Mouse (Mus musculus) R1 (cell line): ENCODE measurements at regions not wholly inside any gene's neighbourhood (a gene's known extent, or its start where the extent isn't known, plus 50 kb on each side); places are given as distances from the start of the nearest gene placed in this dataset.

Experiments used
- DNase-seq: peaks from one replicate; pipeline ENCODE4 v3.0.0-alpha.2; 2018; ENCODE audit warnings: low read depth, low spot score

DNA sequence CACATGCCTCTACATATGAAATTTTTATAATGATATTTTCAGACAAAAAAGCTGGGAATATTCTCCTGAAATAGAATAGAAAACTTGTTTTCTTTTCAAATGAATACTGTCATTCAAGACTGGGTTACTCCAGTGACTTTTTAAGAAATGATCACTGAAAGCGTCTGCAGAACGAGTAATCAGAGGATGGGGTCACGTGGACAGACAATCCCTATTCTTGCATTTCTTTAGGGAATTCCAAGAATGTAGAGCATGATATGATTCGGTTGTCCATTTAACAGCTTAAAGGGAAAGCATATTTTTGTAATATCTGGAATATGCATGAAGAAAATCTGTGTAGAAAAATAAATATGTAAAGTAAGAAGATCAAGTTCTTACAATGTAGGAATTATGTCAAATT, 65.6 kb downstream of the 4933402N22Rik start:
- DNase-seq: no peak

DNA sequence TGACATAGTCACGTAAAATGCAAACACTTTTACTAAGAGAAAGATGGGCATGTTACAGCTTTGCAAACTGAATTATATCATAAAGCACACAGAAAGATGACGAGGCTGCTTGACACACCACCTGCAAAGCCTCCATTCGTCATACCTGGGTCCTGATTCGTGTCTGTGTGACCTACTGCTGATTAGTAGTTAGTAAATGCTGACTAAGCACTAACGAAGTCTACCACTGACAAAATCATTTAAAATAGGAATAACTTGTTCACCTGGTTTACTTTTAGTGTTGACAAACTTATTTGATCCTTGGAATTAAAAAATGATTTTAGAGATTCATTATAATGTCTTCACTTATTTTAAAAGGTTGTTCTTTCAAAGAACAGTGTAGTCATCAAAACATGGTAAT, 71.3 kb downstream of the 4933402N22Rik start:
- DNase-seq: no peak

DNA sequence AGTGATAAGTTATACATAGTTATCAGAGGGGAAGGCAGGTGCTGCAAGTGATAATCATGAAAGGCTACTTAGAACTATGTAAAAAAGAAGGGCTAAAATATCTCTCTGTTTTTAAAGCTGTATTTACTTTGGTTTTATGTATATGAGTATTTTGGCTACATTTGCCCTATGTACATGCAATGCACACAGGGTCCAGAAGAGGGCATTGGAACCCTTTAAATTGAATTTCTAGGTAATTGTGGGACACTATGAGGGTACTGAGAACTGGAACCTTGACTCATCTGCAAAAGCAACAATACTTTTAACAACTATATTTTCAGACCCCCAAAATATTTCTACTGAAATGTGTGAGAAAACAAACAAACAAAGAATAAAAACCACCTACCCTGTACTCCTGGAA, 82.9 kb downstream of the 4933402N22Rik start:
- DNase-seq: peak; percentile 19

DNA sequence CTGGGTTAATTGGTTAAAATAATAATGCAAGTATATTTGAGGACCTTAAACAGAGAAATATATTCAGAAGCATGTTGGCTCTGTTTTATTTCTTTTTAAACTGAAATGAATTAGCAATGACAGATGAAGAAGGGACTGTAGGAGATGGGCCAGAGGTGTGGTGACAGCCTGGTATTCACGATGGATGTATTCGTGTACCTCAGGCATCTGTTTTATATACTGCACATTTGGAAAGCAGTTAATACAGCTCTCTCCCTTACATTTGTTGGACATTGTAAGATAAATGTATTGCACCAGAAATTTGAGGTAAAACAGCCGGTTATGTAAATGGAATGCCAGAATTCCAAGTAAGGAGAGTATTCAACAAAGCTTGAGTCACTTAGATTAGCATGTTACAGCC, 88.6 kb downstream of the 4933402N22Rik start:
- DNase-seq: no peak

DNA sequence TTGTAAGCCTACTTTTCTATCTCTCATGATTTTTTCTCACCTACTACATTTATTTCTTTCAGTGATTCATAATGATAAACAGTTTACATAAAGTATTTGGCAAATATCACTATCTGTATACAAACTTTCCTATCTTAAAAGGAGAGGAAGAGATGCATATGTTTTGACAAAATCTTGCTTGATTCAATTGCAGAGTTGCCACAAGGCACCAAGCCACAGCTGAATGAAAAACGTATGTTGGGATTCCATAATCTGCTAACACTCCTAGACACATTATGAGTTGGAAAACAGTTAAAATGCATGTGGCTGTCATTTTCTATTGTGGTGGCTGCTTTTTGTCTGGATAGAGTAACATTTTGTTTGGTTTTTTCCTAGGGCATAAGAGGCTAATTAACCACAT, 98.5 kb downstream of the 4933402N22Rik start:
- DNase-seq: no peak

DNA sequence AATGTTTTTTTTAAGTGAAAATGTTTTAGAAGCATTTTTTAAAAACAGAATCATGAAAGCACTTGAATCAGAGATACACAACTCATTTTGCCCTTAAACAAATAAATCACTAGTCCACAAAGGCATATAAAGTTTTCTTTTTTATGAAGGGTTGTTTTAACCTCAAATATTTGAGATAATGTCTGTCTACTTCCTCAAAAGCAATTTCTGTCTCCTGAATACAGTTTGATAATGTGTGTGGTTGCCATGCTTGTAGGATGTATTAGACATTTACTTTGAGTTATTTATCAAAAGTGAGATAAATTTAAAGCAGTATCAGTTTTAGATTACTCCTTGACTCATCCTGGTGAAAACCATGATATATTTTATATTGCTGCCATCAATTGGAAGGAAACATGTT, 102.6 kb downstream of the 4933402N22Rik start:
- no peak for DNase-seq

DNA sequence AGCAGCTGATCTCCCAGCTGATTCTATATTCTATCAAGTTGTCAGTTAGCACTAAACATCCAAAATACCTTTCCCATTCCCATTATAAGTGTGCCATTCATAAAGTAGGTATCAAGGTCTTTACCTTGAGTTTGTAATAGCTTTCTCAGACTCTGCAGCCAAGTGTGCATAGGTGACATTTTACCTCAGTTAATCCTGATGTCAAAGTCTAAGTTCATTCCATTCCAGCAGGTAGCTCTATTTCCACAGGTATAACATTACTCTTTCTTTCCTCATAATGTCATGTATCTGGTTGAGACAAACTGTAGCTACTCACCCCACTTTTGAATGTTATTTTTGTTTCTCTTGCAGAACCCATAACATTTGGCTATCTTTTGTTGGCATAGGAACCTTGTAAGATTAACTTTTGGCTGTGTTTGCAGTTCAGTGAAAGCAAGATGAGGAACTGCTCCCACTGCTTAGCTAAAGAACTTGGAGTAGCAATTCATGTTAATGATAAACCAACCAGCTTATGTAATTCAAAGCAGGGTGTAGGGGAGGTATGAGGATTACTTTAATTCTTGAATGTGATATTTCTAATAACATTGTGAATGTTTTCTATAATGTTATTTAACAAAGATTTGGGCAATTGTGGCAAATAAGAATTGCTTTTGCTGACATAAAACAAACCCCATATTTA, 107.0 kb downstream of the 4933402N22Rik start:
- no peak for DNase-seq

DNA sequence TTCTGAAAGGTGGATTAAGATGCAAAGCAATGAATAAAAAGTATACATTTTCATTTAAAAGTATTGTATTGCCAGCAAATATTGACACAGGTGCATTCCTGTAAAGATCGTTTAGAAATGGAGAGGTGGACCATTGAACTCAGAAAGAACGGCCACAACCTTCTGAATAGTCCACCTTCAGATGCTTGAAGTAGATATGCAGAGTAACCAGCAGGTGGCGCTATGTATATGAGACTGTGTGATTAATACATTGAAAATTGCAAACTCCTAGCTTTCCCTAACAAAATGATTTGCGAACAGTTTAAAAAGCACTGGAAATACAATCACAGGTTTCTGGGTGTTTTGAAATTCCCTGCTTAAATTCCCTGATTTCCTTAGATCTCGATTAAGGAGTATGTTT, 112.2 kb downstream of the 4933402N22Rik start:
- DNase-seq: peak; percentile 64

DNA sequence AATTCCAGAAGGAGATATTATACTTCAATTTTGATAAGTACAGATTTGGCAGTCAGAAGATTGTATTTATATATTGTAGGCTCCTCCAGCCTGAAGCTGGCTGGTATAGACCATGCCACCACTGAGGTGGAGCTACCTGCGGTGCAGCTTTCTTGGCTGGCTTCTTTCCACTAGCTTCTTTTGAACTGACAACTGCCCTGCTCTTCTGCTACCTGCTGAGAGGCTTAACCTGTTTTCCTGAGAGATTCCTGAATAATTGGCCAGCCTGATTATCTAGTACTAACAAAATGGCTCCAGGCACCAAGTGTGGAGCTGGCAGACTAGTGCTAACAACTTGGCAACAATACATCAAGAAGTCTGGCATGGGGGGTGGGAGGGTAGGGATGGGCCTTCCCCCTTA, 132.0 kb downstream of the 4933402N22Rik start:
- peak; percentile 81 for DNase-seq

DNA sequence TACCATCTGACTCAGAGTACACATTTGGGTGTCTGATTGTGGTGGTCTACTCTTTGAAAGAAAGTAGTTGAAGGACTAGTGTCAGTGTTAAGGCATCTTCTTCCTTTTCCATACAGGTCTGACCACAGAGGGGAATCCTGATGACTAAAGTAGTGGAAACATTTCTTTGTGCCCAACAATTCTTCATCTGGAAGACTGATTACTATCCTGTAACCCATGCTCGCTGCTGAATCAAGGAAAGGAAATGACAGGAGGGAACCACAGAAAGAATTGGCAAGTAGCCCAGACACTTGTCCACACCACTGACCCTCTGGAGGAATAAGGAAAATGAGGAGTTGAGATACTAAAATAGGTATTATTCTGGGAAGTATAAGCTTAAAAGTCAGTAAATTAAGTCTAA, 162.3 kb downstream of the 4933402N22Rik start:
- no peak for DNase-seq

DNA sequence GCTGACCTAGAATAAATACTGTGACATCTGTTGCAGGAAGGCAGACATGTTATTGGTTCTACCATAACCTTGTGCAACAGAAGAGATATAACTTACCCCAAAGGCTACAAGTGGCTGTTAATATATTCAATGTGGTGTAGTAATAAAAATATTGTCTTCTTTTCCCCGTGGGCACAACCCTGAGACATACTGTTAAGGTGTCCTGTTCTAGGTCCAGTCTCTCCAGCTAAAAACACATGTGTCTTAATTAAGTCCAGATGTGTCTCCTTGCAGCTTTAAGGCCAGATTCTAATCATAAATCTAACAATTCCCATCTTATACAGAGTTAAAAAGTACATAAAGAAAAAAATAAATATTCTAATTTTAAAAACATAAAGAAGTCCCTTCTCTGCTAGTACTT, 175.8 kb downstream of the 4933402N22Rik start:
- DNase-seq: no peak

DNA sequence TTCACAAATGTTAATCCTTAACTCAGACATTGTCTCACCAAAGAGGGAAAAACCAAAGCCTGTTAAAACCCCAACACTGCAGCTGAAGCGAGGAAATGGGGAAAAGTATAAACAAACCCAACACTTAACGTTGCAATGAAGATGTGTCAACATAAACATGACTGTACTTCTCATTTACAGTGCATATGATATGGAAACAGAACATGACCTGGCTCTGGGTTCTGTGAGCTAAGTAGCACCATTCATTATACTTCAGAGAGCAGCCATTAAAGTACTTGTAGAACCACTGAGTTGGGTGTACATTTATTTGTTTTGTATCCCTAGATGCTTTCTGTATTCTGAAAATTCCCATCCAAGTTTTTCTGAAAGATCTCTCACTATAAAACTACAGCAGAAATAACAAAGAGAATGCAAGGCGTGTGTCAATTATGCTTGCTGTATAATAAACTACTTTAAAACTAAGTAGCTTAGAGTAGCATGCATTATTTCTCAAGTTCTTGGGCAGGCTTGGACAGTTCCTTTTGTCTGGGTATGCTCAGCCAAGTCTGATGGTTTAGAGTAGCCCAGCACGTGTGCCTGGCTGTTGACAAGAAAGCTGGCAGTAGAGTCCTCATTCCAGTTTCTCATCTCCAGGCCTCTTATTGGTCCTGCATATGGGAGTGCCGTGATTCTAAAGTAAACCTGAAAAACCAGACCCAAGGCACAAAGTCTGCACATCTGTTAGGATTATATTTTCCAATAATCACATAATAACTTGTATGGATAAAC, 198.9 kb downstream of the 4933402N22Rik start:
- DNase-seq: no peak

DNA sequence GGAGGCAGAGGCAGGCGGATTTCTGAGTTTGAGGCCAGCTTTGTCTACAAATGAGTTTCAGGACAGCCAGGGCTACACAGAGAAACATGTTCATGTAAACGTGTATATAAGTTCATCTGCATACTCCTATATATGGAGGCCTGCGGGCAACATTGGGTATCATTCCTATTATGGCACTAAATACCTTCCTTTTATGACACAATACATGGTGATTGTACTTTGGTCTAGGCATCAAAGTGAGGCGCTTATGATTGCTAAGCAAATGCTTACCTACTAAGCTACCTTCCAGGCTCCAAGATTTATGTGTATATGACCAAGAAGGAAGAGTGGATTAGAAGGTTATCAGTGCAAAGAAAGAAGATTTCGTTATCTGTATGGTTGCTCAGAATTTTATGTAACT, 207.1 kb downstream of the 4933402N22Rik start:
- no peak for DNase-seq

DNA sequence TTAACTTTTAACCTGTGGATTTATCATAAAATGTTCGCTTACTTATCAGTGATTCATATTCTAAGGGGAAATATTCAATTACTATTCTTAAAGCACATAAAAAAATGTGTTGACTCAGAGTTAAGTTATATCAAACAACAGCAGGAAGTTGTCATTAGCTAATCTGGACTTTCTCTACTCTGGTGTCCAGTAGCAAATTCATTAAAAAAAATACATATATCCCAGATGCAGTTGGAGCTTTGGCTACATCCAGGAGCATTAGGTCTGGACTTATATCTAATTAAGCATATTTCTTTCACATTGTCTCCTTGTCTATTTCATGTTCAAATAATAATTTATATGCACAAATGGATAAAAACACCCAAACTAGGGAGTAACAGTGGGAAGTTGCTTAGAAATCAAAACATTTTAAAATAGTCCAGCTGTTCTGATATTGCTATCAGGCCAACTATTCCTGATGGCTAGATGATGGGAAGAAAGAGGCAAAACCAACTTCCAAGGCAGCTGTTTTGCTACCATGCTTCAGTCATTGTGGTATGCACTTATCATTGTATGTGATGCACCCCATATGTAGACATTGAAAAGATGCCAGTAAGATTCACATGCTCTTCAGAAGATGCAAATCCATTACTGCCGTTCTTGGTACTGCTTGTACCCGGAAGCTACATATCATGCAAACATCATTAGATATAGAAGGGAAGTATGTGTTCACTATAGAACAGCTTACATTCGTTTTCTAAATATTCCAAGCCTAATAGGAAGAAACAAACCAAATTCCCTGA, 209.8 kb downstream of the 4933402N22Rik start:
- no peak for DNase-seq

DNA sequence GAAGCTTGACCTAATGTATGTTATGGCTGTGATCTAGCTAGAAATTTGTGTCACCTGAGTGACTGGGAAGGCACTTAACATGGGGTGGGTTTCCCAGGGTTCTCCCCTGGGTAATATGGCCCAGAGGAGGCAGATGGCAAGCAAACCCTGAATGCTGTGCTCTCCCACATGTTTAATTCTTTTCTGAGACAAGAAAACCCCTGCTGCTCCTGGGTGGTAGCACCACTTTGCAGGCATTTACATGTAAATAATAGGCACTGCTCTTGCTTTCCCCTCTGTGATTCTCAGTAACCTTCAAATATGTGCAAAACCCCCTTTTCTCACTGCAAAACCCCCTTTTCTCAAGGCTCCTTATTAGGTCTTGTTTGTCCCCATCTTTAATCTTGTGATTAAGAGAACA, 221.1 kb downstream of the 4933402N22Rik start:
- DNase-seq: peak; percentile 88

DNA sequence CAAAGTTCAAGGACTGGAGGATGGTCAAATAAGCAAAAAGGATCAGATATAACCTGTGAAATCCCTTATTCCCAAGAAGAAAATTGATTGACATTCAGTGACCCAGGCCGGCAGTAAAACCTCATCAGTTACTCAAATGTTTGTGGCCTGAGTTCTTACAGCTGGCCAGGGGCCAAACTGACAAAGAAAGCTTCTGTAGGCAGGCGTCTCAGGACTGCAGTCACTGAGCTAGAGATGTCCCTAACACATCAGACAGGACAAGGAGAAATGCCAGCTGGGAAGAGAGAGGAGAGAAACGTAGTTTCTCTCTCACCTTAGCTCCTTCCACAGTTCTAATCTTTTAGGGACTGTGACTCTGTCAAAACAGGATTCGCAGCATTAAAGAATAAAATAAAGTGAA, 229.9 kb upstream of the Sema3d start:
- DNase-seq: no peak

DNA sequence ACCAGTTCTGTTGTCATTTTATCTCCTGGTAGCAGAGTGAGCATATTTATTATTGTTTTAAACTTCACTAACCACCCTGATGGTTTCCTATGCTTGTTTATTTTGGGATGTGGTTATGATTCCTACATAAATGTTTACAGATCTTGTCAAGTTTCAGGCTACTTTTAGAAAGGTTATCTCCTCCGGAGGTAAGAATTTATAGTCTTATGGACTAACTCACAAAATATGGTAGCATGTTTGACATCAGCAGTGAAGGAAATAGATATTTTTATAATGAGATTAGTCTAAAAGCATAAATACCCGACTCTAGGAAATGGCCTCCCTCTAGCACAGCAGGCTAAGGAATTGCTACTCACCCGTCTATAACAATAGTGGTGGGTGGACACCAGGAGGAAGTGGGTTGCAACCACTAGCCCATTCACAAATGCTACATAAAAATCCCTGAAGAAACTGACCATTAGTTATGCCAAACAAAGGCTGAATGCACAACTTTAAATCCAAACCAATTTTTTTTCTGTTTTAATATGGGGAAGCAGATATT, 228.6 kb upstream of the Sema3d start:
- no peak for DNase-seq

DNA sequence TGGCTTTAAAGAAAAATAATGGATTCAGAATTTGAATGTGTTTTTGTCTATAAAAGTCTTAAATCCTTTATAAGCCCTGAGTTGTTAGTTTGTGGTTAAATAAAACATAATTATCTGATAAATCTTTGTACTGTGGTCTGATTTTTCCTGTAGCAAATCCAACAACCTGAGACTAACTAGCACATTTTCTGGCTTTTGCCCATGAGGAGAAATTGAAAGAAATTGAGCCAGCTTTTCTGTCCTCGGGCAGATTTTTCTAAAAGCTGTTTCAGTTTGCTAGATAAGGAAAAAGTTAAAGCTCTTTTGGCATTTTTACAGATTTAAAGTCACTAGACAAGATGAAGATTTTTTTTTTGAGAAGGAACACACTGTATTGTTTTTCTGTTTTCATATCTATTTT, 191.5 kb upstream of the Sema3d start:
- DNase-seq: no peak

DNA sequence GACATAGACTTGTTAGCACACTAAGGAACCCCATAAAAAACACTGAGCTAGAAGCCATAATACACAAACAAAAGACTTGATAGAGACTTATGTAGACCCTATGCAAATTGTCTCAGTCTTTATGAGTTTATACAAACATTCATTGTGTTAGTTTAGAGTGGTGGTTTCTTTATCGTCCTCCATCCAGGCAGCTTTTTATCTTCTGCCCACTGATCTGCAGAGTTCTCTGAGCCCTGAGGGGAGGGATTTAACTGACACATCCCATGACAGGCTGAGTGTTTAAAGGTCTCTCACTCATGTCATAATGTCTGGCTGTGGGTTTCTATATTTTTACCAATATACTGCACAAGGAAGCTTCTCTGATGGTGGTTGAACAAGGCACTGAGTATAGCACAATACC, 175.7 kb upstream of the Sema3d start:
- no peak for DNase-seq

DNA sequence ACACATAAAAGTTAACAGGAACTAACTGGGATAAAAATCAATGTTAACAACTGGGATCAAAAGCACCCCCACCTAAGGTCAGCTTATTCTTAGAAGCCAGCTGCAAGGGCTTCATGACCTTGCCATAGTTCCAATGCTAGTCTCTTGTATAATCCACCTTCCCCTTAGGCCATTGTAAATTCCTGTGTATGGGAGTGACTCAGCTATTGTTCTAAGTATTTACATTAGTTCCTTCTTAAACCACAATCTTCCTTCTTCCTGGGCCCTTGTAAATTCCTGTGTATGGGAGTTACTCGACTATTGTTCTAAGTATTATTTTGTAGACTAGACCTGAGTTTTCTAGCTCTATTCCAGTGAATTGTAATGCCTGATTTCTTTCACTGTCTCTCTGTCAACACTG, 173.6 kb upstream of the Sema3d start:
- peak; percentile 96 for DNase-seq

DNA sequence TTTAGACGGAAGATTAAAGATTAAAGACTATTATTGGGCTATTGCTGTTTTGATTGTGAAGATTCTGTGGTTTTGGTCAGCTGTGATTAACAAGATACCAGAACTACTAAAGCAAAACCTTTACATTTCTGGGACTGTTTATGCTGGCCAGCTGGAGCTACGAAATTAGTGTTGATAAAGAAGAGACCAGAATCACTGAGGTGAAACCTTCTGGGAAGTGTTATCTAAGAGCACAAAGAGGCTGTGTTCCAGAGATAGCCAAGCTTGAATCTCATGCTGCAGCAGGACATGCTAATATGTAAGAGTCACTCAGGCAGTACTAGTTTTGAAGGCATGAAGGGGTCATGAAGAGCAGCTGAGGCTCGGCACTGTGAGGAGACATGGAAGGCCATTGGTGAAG, 169.7 kb upstream of the Sema3d start:
- no peak for DNase-seq

DNA sequence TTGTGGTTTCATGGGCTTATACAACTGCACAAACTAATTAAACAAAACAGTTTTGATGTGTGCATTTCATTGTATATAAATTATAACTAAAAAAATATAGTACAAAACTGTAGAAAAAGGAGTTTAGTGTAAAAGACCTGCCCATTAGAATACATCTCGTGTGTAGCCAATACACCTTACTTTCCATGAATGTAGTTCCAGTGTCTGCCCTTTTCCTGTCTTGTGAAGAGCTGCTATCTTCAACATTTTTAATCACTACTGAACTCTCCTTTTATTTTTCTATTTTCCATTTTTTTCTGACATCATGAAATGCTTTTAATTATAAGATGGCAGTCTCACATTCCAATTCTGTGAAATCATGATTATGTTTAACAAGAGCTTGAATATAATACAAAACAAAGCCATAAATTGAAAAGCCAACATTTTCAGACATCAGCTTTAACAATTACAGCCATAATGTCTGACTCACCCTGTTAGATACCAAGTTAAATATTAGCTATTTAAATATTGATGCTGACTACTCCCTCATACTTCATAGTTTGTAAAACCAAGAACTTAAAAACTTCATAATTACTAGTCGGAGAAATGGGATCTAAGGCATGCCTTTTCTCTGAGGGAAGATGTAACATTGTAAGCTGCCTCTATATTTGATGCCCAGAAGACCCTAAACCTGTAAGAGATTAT, 163.6 kb upstream of the Sema3d start:
- DNase-seq: no peak
